Mouse (Mus musculus) limb, embryonic 15.5 days (tissue): ENCODE results near the gene Tpk1. TPM values are rescaled to one million over a fixed set of nuclear protein-coding genes. Genes with fewer than 3 reads are reported as not detected.
"Not testable (repeated sequence)": the region's sequence is repeated elsewhere in the genome, so short reads cannot be mapped to it uniquely, and the experiment has no call there.

ENCODE experiments used
- ATAC-seq: fragments of 200-750 bp; cut with Nextera tagmentation; 2 replicates; pipeline ENCODE4 v1.8.0; 2017; ENCODE audit warnings: low read depth, moderate TSS enrichment; ENCODE audit not compliant: insufficient number of reproducible peaks, low FRiP score, low TSS enrichment
- H3K27ac ChIP-seq: fragments of 300-500 bp; sonication (generic); 2 replicates; pipeline ENCODE4 v1.5.1; 2015; ENCODE audit warnings: moderate library complexity, mild to moderate bottlenecking, inconsistent platforms
- H3K27me3 ChIP-seq: fragments of 300-500 bp; sonication (generic); 2 replicates; pipeline ENCODE4 v1.6.1; 2015; ENCODE audit warnings: inconsistent platforms
- H3K36me3 ChIP-seq: fragments of 300-500 bp; sonication (generic); 2 replicates; pipeline ENCODE4 v1.6.1; 2015; ENCODE audit warnings: inconsistent platforms
- H3K4me1 ChIP-seq: fragments of 300-500 bp; sonication (generic); 2 replicates; pipeline ENCODE4 v1.6.1; 2015; ENCODE audit warnings: inconsistent platforms
- H3K4me2 ChIP-seq: fragments of 300-500 bp; sonication (generic); 2 replicates; pipeline ENCODE4 v1.6.1; 2015; ENCODE audit warnings: mild to moderate bottlenecking, inconsistent platforms
- H3K4me3 ChIP-seq: fragments of 300-500 bp; sonication (generic); 2 replicates; pipeline ENCODE4 v1.5.1; 2015; ENCODE audit warnings: mild to moderate bottlenecking, inconsistent platforms
- H3K9ac ChIP-seq: fragments of 300-500 bp; sonication (generic); 2 replicates; pipeline ENCODE4 v1.6.1; 2015; ENCODE audit warnings: inconsistent platforms
- H3K9me3 ChIP-seq: fragments of 300-500 bp; sonication (generic); 2 replicates; pipeline ENCODE4 v1.6.1; 2016; ENCODE audit warnings: inconsistent platforms
- whole genome bisulfite sequencing: fragments of 180-500 bp; shearing (Covaris S2); methylation state at CpG from one replicate; pipeline ENCODE4 v1.1.7; 2015; 5-methylcytosine and 5-hydroxymethylcytosine counted together
- polyA plus RNA-seq: library from polyadenylated mRNA; unstranded; fragments of >200 nt; fragmentation: Nextera tagmentation; extraction: Ambion mirVana; gene quantifications from 2 replicates; pipeline ENCODE4 v1.2.1, GENCODE M21; 2015

Gene Tpk1
- polyA plus RNA-seq, 1 experiment from 2014 or later: 9.2 TPM

DNA sequence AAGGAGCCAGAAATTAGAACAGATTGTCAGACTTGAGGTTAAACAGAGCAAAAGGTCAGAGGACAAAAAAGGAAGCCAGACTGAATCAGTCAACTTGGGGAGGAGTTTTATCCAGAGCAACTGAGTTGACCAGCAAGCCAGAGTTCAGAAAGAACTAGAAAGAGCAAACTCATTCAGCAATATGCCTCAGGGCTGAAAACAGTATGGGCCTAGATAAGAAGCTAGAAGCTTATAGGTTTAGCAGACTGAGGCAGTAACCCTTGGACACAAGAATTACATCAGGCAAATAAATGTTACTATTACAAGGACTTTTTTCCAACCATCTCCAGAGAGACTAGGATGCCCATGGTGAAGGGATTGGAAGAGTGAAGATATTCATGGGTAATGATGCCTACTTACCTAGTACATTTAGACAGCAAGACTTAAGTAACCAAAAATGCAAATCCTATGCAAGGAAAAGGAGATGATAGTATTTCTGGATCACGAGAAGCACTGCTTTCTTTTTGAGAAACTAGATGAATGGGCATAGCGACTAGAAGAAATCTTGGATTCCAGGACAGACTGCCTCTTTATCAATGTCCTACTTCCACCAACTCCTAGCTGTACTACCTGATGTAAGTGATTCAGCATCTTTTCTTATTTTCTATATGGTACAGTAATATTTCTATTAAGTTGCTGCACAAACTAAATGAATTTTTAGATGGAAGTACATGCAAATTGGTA, 149.3 kb downstream of the Tpk1 start:
- Histone ChIP-seq H3K27ac (no peak overlapping the region), H3K4me1 (no peaks in the 10 kb centered on the region), H3K27me3 (no peaks in the 10 kb centered on the region), H3K36me3 (no peaks in the 10 kb centered on the region), H3K9ac (no peak overlapping the region), H3K4me3 (no peak overlapping the region), H3K4me2 (no peak overlapping the region), H3K9me3 (no peaks in the 10 kb centered on the region)
- no peak for ATAC-seq
- WGBS: 92% methylated on average over 2 of the region's 2 CpGs

DNA sequence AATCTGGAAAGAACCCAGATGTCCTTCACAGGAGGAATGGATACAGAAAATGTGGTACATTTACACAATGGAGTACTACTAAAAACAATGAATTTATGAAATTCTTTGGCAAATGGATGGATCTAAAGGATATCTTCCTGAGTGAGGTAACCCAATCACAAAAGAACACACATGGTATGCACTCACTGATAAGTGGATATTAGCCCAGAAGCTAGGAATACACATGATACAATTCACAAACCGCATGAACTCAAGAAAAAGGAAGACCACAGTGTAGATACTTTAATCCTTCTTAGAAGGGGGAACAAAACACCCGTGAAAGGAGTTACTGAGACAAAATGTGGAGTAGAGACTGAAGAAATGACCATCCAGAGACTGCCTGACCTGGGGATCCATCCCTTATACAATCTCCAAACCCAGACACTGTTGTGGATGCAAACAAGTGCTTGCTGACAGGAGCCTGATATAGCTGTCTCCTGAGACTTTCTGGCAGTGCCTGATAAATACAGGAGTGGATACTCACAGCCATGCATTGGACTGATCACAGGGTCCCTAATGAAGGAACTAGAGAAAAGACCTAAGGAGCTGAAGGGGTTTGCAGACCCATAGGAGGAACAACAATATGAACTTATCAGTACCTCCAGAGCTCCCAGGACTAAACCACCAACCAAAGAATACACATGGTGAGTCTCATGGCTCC, 159.2 kb downstream of the Tpk1 start:
- H3K27ac ChIP-seq, H3K9ac ChIP-seq, H3K36me3 ChIP-seq, H3K4me1 ChIP-seq, H3K4me2 ChIP-seq, H3K9me3 ChIP-seq, H3K4me3 ChIP-seq, ATAC-seq, H3K27me3 ChIP-seq: not testable (repeated sequence)
- WGBS: 84% methylated on average over 2 of the region's 2 CpGs

DNA sequence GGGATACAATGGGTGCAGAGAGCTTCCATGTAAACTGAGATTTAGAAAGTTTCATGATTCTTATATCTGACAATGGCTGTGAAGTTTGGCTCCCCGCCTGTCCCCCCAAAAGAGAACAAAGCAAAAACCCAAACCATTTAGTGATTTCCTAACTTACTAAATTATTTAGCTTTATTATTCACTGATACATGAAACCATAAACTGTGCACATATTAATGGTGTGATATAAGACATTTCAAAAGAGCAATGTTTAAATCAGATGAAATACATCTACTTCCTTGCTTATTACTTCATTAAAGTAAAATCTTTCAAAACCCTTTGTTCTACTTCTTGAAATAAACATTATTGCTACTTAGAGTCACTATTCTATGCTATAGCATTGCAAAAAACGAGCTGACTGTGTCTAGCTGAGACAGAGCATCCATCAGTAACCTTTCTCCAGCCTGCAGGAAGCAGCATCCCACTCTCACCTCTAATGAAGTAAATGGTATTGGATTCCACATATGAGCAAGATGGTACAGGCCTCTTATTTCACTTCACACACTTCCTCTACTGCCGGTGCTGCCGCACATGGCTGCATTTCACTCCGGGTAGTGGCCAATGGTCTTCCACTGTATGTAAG, 161.4 kb downstream of the Tpk1 start:
- Histone ChIP-seq H3K9ac (no peak overlapping the region), H3K4me1 (no peaks in the 10 kb centered on the region), H3K4me2 (no peak overlapping the region), H3K27ac (no peak overlapping the region), H3K4me3 (no peak overlapping the region), H3K36me3 (no peaks in the 10 kb centered on the region), H3K9me3 (no peaks in the 10 kb centered on the region), H3K27me3 (no peaks in the 10 kb centered on the region)
- WGBS: 82% methylated on average over 5 of the region's 5 CpGs
- ATAC-seq: no peak

DNA sequence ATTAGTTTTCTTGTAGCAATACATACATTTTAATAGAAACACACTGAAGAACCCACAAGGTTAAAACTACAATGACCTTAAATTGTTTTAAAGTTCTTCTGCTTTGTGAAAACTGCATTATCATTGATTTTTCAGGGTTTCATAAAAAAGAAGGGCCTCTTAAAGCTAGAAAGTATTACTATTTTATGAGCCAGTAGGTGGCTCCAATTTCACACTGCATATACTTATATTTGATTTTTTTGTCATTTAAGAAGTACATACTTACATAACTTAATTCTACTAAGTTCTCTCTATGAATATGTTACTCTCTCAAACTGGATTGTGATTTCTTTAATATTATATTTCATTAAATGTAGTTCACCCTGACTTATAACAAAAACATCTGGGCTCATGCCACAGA, 173.7 kb downstream of the Tpk1 start:
- Histone ChIP-seq H3K9me3 (0 out of 2 replicates have a peak, but pooled peaks cover 3% of the 10 kb centered on the region), H3K4me2 (no peak overlapping the region), H3K4me1 (no peaks in the 10 kb centered on the region), H3K27me3 (no peaks in the 10 kb centered on the region), H3K27ac (no peak overlapping the region), H3K9ac (no peak overlapping the region), H3K36me3 (no peaks in the 10 kb centered on the region), H3K4me3 (no peak overlapping the region)
- ATAC-seq: no peak

DNA sequence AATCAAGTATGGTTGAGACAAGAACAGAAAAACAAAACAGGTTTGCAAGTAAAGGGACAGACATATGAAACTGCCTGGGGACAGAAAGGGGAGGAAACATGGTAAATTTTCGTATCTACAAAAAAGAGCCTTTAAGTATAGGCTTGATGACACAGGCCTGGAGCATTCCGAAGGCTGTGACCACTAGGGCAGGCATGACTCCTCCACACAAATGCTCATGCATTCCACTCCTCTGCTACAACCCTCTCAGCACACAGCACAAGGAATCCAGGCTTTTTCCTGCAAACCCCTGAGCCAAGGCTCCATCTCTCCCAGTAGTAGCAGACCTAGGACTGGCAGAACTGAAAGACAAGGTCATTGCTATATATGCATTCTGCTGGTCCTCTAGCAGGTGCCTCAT, 179.4 kb downstream of the Tpk1 start:
- Histone ChIP-seq H3K4me2 (no peak overlapping the region), H3K4me3 (no peak overlapping the region), H3K27me3 (no peaks in the 10 kb centered on the region), H3K4me1 (no peaks in the 10 kb centered on the region), H3K9ac (no peak overlapping the region), H3K27ac (no peak overlapping the region), H3K9me3 (no peaks in the 10 kb centered on the region), H3K36me3 (no peaks in the 10 kb centered on the region)
- 63% methylated on average over 2 of the region's 2 CpGs for WGBS
- ATAC-seq: no peak

DNA sequence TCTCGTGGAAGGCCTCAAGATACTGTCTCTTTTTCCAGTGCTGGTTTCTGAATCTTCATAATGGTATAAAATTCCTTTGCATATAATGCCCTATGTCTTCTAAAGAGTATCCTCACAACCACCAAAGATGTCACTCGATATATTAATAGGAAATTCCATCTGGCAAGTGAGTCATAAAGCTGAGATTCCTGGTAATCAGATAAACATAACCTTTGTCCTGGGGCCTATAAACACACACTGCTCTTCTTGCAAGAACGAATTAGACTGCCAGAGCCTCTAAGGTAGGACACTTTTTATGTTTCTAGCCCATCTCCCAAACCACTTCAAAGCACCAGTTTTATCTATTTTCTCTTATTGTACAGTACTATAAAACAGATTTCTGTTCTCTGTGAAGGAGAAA, 185.4 kb downstream of the Tpk1 start:
- WGBS: 48% methylated on average over 3 of the region's 3 CpGs
- no peak overlapping the region for H3K27ac ChIP-seq
- no peak overlapping the region for H3K9ac ChIP-seq
- no peaks in the 10 kb centered on the region for H3K27me3 ChIP-seq
- no peaks in the 10 kb centered on the region for H3K9me3 ChIP-seq
- no peak overlapping the region for H3K4me2 ChIP-seq
- H3K4me1 ChIP-seq: no peaks in the 10 kb centered on the region
- H3K4me3 ChIP-seq: no peak overlapping the region
- no peaks in the 10 kb centered on the region for H3K36me3 ChIP-seq
- ATAC-seq: no peak

DNA sequence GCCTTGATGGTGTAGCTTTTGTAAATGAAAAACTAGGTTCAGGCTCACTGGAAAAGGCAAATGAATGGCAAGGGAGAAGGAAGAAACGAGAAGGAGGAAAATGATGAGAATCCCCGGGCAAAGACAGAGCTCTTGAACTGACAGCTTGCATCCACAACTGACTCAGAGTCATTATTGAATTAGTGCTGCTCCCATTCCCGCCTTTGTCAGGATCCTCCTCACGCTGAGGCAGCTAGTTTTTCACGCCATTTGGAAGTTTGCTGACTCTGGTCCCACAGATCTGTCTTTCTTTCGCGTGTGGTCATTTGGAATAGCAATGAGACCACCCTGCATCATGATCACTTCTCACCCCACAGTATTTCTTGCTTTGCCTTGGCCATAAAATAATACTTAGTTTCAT, 187.3 kb downstream of the Tpk1 start:
- 72% methylated on average over 7 of the region's 7 CpGs for WGBS
- Histone ChIP-seq H3K36me3 (no peaks in the 10 kb centered on the region), H3K4me1 (no peaks in the 10 kb centered on the region), H3K9me3 (no peaks in the 10 kb centered on the region), H3K4me2 (no peak overlapping the region), H3K4me3 (no peak overlapping the region), H3K27me3 (no peaks in the 10 kb centered on the region), H3K27ac (no peak overlapping the region), H3K9ac (no peak overlapping the region)
- ATAC-seq: no peak

DNA sequence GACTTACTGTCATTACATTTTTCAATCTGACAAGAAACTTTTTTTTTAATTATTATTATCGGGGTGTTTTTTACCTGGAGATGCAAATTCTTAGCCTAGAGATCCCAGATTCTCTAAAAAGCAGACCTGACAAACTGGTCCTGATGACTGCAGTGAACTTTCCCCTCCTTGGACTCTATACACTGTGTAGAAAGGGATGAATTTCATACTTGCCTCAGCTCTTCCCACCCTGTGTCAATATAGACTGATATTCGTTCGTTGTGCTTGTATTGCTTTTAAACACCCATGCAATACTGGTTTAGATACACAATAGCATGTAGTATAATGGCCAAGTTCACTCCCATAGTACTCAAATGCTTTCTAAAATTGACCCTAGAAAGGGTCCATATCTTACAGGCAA, 189.7 kb downstream of the Tpk1 start:
- 90% methylated on average over 3 of the region's 3 CpGs for WGBS
- H3K27ac ChIP-seq: no peak overlapping the region
- no peaks in the 10 kb centered on the region for H3K4me1 ChIP-seq
- H3K4me3 ChIP-seq: no peak overlapping the region
- no peak overlapping the region for H3K4me2 ChIP-seq
- no peaks in the 10 kb centered on the region for H3K9me3 ChIP-seq
- no peaks in the 10 kb centered on the region for H3K36me3 ChIP-seq
- no peak overlapping the region for H3K9ac ChIP-seq
- ATAC-seq: no peak
- H3K27me3 ChIP-seq: no peaks in the 10 kb centered on the region

DNA sequence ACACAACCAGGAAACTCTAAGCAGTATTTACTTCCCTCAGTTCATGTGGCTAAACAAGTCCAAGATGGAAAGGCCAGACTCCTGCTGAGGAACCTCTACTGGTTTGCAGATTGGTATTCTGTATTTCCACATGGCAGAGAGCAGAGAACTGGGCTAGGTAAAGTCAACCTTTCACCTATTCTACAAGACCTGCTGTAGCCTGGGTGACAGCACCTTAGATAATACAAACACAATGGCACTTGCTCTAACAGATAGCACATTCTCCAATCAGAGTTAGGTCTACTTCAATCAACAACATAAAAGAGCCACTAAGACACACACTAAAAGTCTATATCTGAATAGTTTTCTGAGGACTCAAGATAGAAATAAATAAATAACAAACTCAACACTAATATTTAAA, 190.2 kb downstream of the Tpk1 start:
- H3K4me3 ChIP-seq: no peak overlapping the region
- no peak overlapping the region for H3K27ac ChIP-seq
- no peak overlapping the region for H3K9ac ChIP-seq
- no peaks in the 10 kb centered on the region for H3K27me3 ChIP-seq
- H3K36me3 ChIP-seq: no peaks in the 10 kb centered on the region
- no peak overlapping the region for H3K4me2 ChIP-seq
- H3K9me3 ChIP-seq: no peaks in the 10 kb centered on the region
- ATAC-seq: no peak
- no peaks in the 10 kb centered on the region for H3K4me1 ChIP-seq

DNA sequence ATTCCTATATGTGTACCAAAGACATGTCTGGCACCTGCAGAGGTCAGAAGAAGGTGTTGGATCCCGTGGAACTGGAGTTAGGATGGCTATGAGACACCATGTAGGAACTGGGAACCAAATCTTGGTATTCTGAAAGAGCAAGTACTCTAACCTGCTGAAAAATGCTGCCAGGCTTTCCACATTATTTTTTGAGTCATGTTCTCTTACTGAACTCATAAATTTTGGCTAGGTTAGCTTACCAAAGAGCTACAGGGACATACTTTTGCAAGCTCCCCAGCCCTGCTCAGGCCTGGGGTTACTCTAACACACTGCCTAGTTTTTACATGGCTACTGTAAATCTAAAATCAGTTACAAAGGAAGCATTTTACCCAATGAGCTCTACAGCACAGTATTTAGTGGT, 194.5 kb downstream of the Tpk1 start:
- H3K4me1 ChIP-seq: no peaks in the 10 kb centered on the region
- ATAC-seq: no peak
- H3K9me3 ChIP-seq: no peaks in the 10 kb centered on the region
- no peak overlapping the region for H3K4me2 ChIP-seq
- no peaks in the 10 kb centered on the region for H3K36me3 ChIP-seq
- no peak overlapping the region for H3K4me3 ChIP-seq
- no peaks in the 10 kb centered on the region for H3K27me3 ChIP-seq
- H3K9ac ChIP-seq: no peak overlapping the region
- 79% methylated on average over 1 of the region's 1 CpGs for WGBS
- H3K27ac ChIP-seq: no peak overlapping the region

DNA sequence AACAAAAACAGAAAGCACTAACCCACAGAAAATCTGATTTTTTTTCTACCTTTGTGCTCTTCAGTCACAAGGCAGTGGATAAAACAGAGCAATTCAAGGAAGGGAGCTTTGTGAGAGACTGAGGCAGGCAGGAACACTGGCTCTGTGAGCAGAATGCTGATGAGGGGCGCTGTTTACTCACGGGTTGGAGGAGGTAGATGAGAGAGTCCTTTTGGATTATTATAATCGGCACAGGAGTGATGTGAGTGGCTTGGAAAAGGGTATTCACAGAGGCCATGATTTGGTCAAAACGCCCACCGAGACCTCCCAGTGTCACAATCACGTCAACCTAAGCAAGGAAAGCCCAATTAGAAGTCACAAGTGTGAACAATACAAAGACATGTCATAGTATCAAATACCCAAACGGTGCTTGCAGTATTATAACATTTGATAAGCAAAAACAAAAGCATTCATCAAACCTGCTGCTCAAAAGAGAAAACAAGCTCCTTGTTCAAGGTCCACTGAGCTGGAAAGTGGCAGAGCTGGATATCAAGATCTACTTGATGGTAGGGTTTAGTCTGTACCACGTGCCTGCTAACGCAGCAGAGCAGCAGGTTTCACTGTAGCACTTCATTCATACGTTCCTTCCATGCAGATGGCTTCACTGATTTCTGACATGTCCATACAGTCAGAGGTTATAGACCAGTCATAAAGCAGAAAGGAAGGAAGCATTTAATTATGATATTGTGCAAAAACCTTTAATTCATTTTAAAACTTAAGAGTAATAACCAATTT, 197.1 kb downstream of the Tpk1 start:
- Histone ChIP-seq H3K4me1 (no peaks in the 10 kb centered on the region), H3K9me3 (no peaks in the 10 kb centered on the region), H3K36me3 (no peaks in the 10 kb centered on the region), H3K27me3 (no peaks in the 10 kb centered on the region), H3K4me2 (no peak overlapping the region), H3K4me3 (no peak overlapping the region), H3K9ac (no peak overlapping the region), H3K27ac (no peak overlapping the region)
- ATAC-seq: no peak
- 85% methylated on average over 10 of the region's 10 CpGs for WGBS

DNA sequence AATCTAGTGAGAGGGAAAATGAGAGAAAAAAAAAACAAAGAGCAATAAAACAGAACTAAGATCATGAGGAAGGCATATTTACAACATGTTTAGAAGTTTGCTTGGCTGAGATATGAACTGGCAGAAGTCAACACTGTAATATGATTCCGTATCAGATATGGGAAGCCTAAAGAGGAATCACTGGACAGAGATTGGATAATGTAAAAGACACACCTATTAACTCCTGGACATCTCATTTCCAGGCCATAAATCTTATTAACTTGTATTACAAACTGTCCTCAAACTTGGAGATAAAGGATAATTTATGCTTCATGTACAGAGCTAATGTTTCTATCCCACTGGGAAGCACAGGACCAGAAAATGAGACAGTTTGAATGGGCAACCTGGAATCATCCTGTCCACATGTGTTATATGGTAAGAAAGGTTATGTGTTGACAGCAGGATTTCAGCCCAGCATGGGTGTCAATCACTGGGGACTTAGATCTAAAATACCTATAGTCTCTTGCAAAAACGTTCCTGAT, 203.2 kb downstream of the Tpk1 start:
- 73% methylated on average over 2 of the region's 2 CpGs for WGBS
- no peak overlapping the region for H3K9ac ChIP-seq
- no peaks in the 10 kb centered on the region for H3K4me1 ChIP-seq
- H3K36me3 ChIP-seq: no peaks in the 10 kb centered on the region
- H3K4me2 ChIP-seq: no peak overlapping the region
- no peak for ATAC-seq
- H3K27me3 ChIP-seq: no peaks in the 10 kb centered on the region
- no peak overlapping the region for H3K4me3 ChIP-seq
- no peak overlapping the region for H3K27ac ChIP-seq
- no peaks in the 10 kb centered on the region for H3K9me3 ChIP-seq
